Mouse (Mus musculus): ENCODE measurements around the gene Dusp23.

Dusp23 gene

DNA sequence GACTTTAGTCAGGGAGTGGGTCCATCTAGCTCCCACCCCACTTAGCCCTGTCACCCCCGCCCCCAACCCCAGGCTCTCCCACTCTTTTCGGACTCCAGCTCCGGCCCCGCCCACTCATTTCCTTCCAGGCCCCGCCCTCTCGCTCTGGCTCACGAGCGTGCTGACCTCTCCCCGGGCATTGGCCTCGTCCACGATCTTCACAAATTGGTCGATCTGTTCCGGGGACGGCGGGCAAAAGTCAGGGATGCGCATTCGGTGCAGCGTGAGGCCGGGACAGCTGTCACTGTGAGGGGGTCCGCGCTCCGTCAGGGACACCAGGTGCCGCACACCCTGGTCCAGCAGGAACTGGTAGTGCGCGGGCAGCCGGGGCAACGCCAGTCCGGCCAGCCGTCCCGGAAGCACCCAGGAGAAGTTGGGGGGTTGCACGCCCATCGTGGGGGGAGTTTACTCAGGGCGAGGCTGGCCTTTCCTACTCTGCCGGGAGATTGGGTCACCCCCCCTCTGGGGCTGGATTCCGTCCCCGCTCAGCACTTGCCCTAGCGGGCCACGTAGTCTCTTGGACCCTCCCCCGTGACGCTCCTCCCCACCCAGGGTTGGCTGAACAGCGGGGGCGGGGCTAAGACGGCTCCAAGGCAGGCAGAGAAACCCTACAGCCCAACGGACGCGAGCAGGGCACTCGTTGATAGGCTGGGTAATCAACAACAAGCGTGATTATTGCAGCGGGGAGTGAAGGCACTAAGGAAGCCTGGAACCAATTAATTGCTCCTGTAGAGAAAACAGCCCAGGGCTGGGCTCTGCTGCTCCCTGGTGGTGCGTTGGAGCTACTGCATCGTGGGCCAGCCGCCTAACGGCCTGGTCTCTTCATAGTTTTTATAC, at the start of gene Dusp23:
TSS of gene Dusp23 (minus strand) at position 512 of the 876 bp plus-strand sequence.
- DNase-seq (ENCODE audit: low spot score in 2 of 2) = peak; percentile 90 to 92

DNA sequence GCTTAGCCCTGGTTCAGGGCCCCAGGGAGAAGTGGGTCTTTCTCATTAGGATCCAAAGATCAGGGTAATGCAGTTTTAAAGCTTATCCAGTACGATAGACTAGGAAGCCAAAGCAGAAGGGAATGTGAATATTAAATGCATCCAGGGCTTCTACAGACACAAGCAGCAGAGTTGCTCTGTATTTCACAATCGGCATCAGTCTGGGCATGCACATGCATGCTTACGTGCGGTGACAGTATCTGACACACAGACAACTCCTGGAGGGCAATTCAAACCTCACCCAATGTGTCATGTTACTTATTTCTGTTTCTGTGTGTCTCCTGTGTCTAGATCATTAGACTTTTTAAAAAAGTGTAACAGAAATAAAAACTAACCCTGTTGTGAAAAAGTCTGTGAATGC, 48.0 kb upstream of the Dusp23 start:
- no peak for DNase-seq (ENCODE audit: low spot score in 2 of 2)

DNA sequence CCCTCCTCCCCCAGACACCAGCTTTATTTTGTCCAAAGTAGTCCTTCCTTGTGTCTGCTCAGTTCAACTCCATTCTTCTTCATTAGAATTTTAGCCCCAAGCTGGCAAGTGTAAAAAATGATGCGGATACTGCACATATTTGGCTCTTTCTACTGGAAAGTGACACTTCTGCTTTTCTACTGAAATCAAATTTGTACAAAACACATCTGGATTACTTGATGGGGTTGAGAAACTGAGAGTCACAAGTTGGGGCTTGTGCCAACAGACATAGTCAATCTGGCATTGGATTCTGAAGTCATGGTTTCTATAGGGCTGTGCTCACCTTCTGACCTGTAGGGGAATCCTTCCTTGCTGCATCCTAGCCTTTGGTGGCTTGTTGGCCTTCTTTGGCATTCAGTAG, 38.0 kb upstream of the Dusp23 start:
- no peak for DNase-seq (ENCODE audit: low spot score in 2 of 2)

DNA sequence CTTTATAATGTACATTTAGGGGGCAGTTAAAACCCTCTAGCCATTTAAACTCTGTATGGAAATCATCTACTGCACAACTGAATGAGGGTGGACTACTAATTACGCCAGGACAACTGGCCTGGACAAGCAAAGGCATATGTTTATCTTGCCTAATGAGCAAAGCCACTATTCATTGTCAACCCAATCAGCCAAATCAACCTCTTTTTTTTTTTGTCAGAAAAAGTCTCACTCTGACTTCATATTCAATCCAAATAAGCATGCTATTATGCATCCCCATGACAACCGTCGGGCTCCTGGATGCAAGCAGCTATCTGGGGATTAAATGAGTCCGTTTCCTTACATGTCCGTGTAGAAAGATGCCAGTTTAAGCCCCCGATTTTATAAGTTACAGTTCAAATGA, 34.8 kb upstream of the Dusp23 start:
- peak in 1 of 2 experiments; percentile 8 for DNase-seq (ENCODE audit: low spot score in 2 of 2)

DNA sequence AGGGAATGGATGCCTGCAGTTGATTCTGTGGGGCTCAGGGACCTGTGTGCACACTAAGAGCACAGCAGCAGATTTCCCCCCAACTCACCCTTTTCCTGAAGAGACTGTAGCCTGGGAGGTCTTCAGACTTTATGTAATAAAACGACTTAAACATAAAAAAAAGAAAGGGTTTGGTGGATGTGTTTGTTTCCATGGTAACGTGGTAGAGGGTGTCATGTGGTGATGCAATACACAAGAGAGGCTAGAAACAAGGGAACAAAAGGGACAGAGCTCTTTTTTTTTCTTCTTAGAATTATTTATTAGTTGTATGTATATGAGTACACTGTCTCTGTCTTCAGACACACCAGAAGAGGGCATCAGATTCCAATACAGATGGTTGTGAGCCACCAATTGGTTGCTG, 32.7 kb upstream of the Dusp23 start:
- no peak for DNase-seq (ENCODE audit: low spot score in 2 of 2)

DNA sequence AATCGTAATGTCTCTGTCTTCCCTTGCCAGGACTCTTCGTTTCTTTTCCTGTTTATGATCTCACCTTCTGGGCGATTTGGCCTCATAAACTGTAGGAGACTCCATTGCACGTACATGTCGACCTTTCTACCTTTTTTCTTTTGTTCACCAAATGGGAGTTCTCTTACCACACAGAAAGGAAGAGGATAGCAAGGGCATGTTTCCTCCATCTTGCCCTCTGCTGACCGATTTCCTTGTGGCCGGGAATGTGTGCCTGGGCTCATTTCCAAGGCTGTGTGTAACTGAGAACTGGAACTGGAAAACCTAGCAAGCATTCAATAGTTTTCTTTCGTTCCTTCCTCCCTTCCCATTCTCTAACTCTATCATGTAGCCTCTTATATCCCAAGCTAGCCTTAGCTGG, 26.9 kb upstream of the Dusp23 start:
- no peak for DNase-seq (ENCODE audit: low spot score in 2 of 2)

DNA sequence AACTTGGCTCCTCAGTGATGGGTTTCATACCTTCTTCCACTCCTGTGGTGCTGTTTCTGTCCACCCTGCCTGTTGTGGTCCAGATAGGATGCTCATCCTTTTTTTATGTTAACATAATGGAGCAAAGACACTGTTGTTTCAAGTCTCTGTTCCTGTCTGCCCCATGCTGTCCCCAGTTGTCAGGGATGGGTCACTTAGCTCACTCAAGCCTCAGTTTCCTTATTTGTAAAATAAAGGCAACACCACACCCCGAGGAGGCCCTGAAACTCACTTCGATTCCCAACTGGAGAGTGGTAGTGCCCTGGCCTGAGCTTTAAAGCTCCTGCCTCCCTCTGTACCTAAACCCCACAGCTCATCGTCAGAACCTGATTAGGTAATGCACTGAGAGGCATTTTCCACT, 24.5 kb upstream of the Dusp23 start:
- no peak for DNase-seq (ENCODE audit: low spot score in 2 of 2)

DNA sequence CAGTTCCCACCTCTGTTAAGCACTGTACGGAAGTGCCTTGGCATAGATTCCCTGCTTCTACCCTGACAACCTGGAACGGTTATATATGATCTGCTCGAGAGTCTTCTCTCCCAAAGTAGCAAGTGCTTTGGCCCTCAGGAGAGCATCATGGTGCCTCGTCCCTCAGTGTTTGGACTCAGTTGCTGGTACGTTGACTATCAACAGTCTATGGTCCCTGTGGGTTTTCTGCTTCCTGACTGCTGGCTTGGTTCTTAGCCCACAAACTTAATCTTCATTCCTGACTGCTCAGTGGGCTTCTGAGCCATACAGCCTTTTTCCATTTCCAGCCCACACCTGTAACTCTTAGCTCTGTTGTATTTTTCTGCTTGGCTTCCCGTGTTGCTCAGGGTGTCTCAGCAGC, 21.1 kb upstream of the Dusp23 start:
- DNase-seq (ENCODE audit: low spot score in 2 of 2) = no peak

DNA sequence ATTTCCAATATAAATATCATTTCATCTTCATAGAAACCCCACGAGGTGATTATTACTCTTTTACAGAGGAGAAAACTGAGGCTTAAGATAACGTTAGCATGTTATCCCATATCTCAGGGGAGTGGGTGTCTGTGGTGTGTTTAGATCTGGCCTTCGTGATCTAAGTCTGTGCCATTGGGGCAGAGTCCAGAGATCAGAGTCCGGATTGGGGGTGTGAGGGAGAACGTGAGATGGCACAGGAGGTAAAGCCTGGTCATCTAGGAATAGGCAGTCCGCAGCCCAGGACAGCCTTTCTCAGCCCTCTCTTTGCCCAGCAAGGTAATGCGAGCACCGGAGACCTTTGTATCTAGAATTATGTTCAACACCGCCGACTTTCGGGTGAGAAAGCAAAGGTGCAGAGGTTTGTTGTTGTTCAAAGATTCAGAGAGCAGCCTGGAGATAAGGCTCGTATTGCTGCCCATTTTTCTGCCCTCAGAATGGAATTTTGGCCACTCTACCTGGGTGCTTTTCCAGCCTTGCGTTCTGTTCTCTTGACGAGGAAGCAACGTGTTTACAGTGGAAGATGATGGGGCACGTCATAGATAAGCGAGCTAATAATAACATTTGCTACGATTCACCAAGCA, 19.4 kb upstream of the Dusp23 start:
- DNase-seq (ENCODE audit: low spot score in 2 of 2) = no peak

DNA sequence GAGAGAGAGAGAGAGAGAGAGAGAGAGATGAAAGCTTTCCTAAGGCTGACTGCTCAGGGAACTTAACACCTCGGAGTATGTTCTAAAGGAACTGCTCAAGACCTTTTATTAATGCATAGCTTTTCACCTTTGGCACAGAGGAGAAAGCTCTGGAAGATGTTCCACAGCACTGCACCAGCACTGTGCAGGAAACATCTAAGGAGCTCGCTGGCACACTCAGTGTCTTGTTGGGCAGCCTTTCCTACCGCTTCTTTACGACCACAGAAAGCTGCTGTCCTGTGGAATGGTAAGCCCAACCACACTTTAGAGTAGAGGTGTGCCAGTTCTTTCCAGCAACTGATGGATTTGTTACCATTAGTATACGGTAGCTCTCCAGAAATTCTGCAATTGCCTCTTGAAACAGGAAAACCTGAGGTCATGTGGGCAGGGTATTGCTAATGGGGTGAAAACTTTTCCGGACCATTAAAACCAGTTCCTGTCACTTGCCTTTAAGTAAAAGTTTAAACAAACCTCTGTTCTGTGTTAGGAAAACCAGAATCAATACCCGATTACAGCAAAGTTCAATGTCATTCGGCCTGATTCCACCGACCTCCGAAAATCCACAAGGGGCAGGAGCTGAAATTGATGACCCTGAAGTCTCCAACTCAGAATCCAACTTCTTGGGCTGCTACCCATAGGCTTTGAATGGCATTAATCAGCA, 18.7 kb upstream of the Dusp23 start:
- no peak for DNase-seq (ENCODE audit: low spot score in 2 of 2)

DNA sequence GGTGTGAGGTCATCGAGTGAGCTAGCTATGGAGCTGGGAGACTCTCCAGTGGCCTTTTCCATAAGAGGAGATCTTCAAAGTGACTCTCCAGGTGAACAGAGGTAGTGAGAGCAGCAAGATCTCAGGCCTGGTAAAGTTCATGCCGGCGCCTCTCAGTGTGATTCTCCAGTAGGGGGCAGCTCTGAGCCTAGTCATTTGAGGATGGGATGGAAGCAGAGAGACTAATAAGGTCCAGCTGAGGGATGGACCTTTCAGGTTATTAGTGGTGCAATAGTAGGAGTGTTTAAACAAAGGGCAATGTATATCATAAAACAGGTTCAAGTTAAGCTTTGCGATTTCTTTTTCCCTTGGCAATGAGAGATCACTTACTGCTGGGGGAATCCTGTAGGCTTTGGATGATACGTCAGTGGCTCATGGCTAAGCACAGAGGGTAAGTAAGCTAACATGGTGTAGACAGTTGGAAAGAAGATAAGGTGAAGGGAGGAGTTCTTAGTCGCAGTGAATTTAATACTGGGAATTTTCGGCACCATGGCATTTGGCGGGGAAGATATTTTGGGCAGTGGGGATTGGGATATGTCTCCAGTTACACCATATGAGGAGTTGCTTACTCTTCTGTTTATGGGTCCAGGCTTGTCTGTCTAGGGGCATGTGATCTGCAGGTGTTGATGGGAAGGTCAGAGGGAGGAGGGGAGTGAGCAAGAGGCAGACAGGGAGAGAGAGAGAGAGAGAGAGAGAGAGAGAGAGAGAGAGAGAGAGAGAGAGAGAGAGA, 17.9 kb upstream of the Dusp23 start:
- peak in 1 of 2 experiments; percentile 23 for DNase-seq (ENCODE audit: low spot score in 2 of 2)

DNA sequence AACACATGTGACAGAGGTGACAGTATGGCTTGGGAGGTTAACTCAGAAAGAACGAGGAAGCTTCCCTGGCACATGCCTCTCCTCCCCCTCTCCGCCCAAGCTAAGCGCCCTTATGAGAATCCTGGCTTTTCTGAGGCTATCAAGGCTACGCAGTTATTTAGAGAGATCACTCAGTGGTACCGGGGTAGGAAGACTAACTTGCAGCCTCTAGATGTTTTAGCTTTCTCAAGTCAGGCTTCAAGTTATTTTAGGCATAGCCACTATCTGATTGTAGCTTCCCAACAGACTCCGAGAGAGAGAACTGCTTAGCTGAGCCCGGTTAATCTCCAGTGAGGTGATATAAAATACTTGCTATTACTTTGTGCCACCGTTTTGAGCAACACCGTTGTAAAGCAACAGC, 16.6 kb upstream of the Dusp23 start:
- DNase-seq (ENCODE audit: low spot score in 2 of 2) = no peak

DNA sequence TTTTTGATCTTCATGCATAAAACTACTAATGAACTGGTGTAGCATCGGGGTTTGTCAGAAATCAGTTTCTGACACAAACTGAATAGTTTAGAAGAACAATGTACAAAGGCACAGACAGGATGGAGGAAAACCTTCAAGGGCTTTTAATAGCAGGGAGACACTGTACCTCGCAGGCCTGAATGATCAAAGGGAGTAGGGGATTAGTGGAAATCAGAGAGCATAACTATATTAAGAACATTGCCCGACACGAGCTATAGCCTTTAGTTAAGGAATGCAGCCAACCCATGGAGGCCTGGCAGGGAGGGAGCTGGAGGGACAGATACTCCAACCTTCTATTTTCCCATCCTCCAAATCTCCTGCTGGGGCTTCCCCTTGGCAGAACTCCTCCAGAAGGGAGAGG, 14.5 kb upstream of the Dusp23 start:
- DNase-seq (ENCODE audit: low spot score in 2 of 2) = no peak

DNA sequence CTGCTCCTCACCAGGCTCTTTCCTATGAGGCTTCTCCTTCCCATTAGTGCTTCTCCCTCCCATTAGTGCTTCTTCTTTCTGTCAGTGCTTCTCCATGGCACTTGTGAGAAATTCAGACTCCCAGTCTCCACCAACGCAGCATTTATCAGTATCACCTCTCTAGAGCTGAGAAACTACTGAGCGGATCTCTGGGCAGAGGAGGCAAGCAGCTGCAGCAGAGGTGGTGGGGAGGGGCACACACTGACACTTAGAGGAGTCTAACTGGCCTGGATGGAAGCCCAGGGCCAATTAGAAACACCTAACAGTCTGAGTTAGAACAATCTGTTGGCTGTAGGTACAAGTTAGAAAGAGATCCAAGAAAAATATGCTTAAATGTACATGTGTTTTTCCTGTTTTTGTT, 6.0 kb upstream of the Dusp23 start:
- no peak for DNase-seq (ENCODE audit: low spot score in 2 of 2)

DNA sequence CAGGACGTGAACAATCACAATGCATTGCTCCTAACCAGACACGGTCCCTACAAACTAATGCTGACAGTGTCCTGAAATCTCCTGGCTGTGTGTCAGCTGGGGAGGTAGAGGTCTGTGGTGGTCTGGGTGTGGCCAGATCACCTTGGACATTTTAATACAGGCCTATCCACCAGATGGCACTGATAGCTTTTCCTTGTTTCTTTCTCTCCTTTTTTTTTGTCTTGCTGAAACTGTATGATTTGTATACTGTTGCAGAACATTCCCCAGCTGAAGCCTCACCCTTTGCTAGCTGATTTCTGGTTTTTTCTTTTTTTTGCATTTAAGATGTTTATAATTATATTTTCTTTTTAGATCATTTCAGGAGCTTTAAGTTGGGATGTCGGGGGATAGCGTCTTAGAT, 5.0 kb upstream of the Dusp23 start:
- DNase-seq (ENCODE audit: low spot score in 2 of 2) = no peak

DNA sequence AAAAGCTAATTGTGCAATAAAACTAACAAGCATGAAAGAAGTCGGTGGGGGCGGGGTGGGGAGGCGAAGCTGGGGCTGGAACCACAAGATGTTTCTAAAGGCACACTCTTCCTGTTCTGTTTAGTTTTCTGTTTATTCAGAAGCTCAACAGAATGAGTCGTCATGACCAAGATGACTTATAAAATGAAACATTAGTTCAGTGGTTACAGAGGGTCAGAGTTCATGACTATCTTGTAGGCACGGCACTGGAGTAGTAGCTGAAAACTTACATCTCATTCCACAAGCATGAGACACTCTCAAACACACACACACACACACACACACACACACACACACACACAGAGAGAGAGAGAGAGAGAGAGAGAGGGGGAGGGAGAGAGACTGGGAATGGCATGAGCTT, 3.5 kb upstream of the Dusp23 start:
- no peak for DNase-seq (ENCODE audit: low spot score in 2 of 2)

DNA sequence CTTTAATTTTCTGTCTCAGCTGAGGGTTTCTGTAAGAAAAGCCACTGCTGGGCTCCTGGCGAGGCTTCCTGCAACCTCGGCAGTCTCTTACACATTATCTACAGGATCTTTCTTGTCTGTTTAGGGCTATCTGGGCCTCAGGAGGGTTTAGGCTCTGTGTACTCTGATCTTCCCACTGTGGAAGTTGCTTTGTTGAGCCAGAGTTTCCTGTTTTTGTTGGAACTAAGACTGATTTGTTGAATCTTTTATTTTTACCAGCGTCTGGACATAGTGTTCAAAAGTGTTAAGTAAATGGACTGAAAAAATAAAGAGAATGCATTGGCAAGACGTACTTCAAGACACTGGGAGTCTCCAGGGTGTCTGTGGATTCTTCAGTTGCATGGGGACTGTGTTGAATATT, 2.5 kb upstream of the Dusp23 start:
- DNase-seq (ENCODE audit: low spot score in 2 of 2) = no peak

DNA sequence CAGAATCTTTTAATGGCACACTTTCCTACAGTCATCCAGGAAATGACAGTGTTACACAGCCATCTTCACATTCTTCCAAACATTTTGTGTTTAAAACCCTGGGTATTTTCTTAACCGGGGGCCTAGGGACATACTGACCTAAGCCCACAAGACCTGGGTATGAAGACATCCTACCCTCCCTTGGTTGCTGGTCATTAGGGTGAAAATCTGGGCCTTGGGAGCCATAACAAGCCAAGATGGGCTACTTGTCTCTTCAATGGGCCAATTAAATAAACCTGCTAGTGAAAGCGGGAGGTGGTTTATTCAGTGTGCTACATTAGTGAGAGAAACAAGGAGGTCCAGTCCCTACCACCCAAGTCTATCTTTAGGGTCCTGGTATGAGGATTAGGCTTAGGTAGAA, 1.4 kb upstream of the Dusp23 start:
- DNase-seq (ENCODE audit: low spot score in 2 of 2) = no peak

DNA sequence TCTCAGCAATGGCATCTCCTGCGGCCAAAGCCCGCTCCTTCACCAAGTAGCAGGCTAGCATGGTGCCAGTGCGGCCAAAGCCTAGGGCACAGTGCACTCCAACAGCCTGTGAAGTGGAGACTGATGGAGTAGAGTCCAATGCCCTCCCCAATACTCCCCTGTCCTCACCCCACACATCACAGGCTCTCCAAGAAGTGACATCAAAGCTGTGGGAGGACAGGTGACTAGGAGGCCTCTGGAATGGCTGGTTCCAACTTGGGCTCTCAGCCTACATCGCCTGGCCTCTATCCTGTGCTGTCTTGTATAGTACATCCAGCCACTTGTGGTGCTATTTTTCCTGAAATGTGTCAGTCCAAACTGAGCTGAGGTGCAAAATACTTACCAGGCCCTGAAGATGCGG, 1.0 kb downstream of the Dusp23 start:
- DNase-seq (ENCODE audit: low spot score in 2 of 2) = no peak

DNA sequence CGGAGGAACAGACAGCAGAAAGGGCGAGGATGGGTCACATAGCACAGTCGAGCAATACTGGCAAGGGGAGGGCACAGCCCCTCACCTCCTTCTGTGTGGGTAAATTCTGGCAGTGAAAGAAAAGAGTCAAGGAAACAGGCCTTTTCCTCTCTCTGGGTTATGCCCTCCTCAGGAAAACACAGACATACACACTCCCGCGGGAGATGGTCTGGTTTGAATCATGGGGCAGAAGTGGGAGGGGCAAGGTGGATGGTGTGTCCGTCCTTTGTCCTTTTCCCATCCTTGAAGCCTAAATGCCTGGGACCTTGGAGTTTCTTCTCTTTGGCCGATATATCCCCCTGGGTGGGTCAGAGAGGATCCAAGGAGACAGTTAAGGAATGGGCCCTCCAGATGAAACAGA, 2.9 kb downstream of the Dusp23 start:
- no peak for DNase-seq (ENCODE audit: low spot score in 2 of 2)

DNA sequence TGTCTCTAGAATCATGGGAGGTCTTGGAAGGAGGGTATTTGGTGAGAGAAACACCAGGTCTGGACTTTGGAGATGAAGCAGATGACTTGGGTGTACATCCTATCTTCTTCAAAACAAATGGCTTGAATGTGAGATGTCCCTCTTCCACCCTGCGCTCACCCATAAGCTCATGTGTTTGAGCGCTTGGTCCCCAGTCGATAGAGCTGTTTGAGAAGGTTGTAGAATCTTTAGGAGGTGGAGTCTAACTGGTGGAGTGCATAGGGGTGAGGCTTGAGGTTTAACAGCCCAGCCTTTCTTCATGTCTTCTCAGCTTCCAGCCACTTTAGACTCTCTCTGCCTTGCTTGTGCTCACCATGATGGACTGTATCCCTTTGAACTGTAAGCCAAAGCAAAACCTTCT, 6.5 kb downstream of the Dusp23 start:
- no peak for DNase-seq (ENCODE audit: low spot score in 2 of 2)

DNA sequence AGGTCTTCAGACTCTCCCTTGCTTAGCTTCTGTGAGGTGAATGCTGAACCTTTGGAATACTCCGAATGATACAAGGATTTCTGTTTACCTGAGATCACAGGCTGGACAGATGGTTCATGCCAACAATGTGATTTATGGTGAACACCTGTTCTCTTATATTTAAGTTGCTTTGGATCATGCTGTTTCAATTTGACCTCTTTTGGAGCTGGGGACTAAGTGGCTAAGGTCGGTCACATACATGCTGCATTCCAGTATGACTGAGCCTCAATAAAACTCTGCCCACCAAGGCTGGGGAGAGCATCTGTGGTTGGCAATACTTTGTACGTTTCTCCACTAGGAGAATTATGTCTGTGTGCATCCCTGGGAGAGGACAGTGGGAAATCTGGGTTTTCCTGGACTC, 8.7 kb downstream of the Dusp23 start:
- DNase-seq (ENCODE audit: low spot score in 2 of 2) = no peak

All from right cerebral cortex, adult 2 months (tissue).